Mouse (Mus musculus) heart, embryonic 16.5 days (tissue): Measurements from ENCODE around the gene Plekha7. TPM values are rescaled to one million over a fixed set of nuclear protein-coding genes. Genes with fewer than 3 reads are reported as not detected.

Source experiments
- ATAC-seq: fragments of 200-750 bp; cut with Nextera tagmentation; replicated peaks from 2 replicates; pipeline ENCODE4 v1.8.0; 2017; ENCODE audit warnings: moderate number of reproducible peaks; ENCODE audit not compliant: insufficient read depth, low FRiP score; ENCODE audit errors: extremely low read depth
- H3K27ac ChIP-seq: fragments of 300-500 bp; sonication (generic); 2 replicates; pipeline ENCODE4 v1.5.1; 2014; ENCODE audit warnings: mild to moderate bottlenecking, low read length, control low read depth, moderate library complexity
- H3K27me3 ChIP-seq: fragments of 300-500 bp; sonication (generic); 2 replicates; pipeline ENCODE4 v1.6.1; 2014; ENCODE audit warnings: low read length, mixed read lengths; ENCODE audit not compliant: control insufficient read depth, insufficient read depth
- H3K36me3 ChIP-seq: fragments of 300-500 bp; sonication (generic); 2 replicates; pipeline ENCODE4 v1.6.1; 2014; ENCODE audit not compliant: control insufficient read depth, insufficient read depth
- H3K4me1 ChIP-seq: fragments of 300-500 bp; sonication (generic); 2 replicates; pipeline ENCODE4 v1.6.1; 2014; ENCODE audit warnings: low read length, mixed read lengths; ENCODE audit not compliant: control insufficient read depth, insufficient read depth
- H3K4me2 ChIP-seq: fragments of 300-500 bp; sonication (generic); 2 replicates; pipeline ENCODE4 v1.6.1; 2014; ENCODE audit warnings: low read depth, mild to moderate bottlenecking, control low read depth, low read length
- H3K4me3 ChIP-seq: fragments of 300-500 bp; sonication (generic); 2 replicates; pipeline ENCODE4 v1.5.1; 2014; ENCODE audit warnings: mild to moderate bottlenecking, control low read depth, low read length
- H3K9ac ChIP-seq: fragments of 300-500 bp; sonication (generic); 2 replicates; pipeline ENCODE4 v1.6.1; 2014; ENCODE audit warnings: low read length, control low read depth
- H3K9me3 ChIP-seq: fragments of 300-500 bp; sonication (generic); replicated peaks from 2 replicates; pipeline ENCODE4 v1.6.1; 2016; ENCODE audit warnings: low read length; ENCODE audit not compliant: control insufficient read depth
- WGBS: fragments of 180-500 bp; shearing (Covaris S2); extraction: QIAGEN DNeasy Blood & Tissue Kit; methylation state at CpG from one replicate; pipeline ENCODE4 v1.1.7; 2014; 5-methylcytosine and 5-hydroxymethylcytosine counted together
- polyA plus RNA-seq: library from polyadenylated mRNA; unstranded; fragments of >200 nt; fragmentation: Nextera tagmentation; extraction: Ambion mirVana; gene quantifications from 2 replicates; pipeline ENCODE4 v1.2.1, GENCODE M21; 2015

Plekha7 gene
- polyA plus RNA-seq, 1 experiment from 2014 or later: 44.5 TPM

DNA sequence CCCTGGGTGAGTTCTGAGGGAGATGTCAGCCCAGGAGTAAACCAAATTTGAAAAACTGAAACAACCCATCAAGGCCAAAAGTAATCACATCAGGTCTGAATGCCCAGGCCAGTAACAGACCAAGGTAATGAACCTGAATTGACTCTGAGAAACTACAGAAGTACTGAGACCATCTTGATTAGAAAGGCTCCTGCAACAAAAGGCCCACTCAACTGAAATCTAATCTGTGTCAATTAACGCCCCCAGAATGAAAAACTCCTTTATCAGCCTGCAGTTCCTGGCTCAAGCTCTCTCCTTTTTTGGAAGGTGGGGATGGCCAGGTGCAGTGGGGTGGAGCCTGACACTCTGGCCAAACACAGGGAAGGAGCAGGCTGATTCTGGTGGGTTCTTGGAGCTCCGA is 45.7 kb downstream of the Plekha7 start:
- Histone ChIP-seq H3K9ac (no peak overlapping the region), H3K4me1 (peaks cover 10% of the 10 kb centered on the region)
- 36% methylated on average over 2 of the region's 2 CpGs for WGBS

DNA sequence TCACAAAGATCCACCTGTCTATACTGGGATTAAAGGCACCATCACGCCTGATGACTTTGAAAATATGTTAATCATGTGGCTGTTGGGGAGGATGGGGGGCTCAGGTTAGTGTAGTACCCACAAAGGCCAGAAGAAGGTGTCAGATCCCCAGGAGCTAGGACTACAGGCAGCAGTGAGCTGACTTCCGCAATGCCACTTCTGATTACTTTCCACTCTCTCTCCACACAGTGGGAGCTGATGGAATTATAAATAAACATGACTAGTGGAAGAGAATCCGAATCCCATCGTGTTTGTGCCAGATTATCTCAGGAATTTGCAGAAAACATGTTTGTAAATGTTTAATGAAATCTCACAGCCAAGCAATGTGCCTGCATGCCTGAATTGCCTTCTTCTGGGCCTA is 46.1 kb downstream of the Plekha7 start:
- H3K4me1 ChIP-seq: peaks cover 10% of the 10 kb centered on the region
- H3K9ac ChIP-seq: no peak overlapping the region
- no peak overlapping the region for H3K4me2 ChIP-seq
- WGBS: 27% methylated on average over 4 of the region's 4 CpGs
- no peak overlapping the region for H3K4me3 ChIP-seq
- no peaks in the 10 kb centered on the region for H3K27me3 ChIP-seq
- H3K9me3 ChIP-seq: no peaks in the 10 kb centered on the region
- H3K36me3 ChIP-seq: no peaks in the 10 kb centered on the region
- no peak for ATAC-seq
- no peak overlapping the region for H3K27ac ChIP-seq

More for the DNA sequence above, 45.7 kb downstream of the Plekha7 start:
- Histone ChIP-seq H3K9me3 (no peaks in the 10 kb centered on the region), H3K4me2 (no peak overlapping the region), H3K27ac (no peak overlapping the region), H3K4me3 (no peak overlapping the region), H3K36me3 (no peaks in the 10 kb centered on the region), H3K27me3 (no peaks in the 10 kb centered on the region)
- ATAC-seq: no peak

DNA sequence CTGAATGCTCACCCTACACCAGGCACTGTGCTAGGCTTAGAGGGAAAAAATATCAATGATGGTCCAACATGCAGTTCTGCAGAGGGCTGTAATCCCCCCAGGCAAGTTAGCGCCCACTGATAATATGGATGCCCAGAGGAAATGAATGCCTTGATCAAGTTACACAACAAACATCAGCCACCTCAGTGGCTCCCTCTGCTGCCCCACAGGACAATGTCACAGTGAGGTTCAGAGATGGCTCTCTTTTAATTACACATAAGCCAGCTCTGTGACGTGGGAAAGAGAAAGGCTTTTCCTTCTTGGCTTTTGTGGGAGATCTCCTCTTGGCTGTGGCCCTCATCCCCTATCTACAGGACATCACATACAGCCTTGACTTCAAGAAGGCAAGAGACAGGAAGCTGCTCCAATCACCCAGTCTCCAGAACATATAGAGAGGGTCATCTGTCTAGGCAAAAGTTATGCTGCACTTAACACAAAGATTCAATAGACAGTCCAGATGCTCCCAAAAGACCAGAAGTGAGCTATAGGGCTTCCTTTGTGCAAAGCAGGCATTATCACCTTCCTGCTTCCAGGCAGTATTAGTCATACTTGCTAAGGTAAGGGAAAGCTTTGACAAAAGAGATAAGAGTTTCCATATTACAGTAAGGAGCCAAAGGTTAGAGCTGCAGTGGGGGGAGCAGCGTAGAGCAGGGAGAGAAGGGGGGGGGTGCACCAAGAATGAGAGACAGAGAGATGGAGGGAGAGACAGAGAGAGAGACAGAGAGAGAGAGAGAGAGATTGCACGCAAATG is 47.2 kb downstream of the Plekha7 start:
- no peak overlapping the region for H3K9ac ChIP-seq
- H3K4me2 ChIP-seq: no peak overlapping the region
- no peak overlapping the region for H3K27ac ChIP-seq
- H3K36me3 ChIP-seq: no peaks in the 10 kb centered on the region
- H3K4me3 ChIP-seq: no peak overlapping the region
- H3K27me3 ChIP-seq: no peaks in the 10 kb centered on the region
- 60% methylated on average over 4 of the region's 4 CpGs for WGBS
- H3K4me1 ChIP-seq: peaks cover 10% of the 10 kb centered on the region
- ATAC-seq: no peak
- no peaks in the 10 kb centered on the region for H3K9me3 ChIP-seq

DNA sequence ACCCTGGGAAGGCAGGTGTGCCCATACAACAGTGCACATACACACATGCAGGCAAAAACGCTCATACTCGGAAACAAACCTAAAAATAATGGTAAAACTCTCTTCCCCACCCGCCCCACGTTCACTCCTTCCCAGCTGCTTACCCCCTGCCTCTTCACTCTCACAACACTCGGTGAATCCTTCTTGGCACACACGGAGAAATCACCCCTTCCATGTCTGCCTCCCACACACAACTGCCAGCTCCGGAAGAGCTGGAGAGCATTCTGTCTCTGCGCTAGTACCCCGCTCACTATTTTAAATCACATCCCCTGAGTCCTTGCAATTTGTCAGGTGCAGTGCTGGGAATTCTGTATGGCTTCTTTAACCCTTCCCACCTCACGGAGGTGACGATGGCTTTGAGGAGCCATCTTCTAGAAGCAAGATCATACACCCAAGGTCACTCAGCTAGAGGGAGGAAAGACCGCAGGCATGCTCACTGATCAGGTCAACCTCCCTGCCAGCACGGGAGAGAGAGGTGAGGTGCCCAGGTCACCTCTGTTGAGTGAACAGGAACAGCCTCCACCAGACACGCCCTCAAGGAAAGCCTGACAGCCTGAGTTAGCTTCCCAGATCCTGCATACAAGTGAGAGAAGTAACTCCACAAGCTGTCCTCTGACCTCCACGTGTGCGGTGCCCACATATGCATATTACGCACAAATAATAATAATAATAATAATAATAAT is 49.6 kb downstream of the Plekha7 start:
- ATAC-seq: no peak
- 66% methylated on average over 17 of the region's 17 CpGs for WGBS
- H3K4me2 ChIP-seq: no peak overlapping the region
- no peak overlapping the region for H3K27ac ChIP-seq
- no peaks in the 10 kb centered on the region for H3K36me3 ChIP-seq
- no peak overlapping the region for H3K4me3 ChIP-seq
- H3K9ac ChIP-seq: no peak overlapping the region
- H3K9me3 ChIP-seq: no peaks in the 10 kb centered on the region
- peaks cover 10% of the 10 kb centered on the region for H3K4me1 ChIP-seq
- no peaks in the 10 kb centered on the region for H3K27me3 ChIP-seq

DNA sequence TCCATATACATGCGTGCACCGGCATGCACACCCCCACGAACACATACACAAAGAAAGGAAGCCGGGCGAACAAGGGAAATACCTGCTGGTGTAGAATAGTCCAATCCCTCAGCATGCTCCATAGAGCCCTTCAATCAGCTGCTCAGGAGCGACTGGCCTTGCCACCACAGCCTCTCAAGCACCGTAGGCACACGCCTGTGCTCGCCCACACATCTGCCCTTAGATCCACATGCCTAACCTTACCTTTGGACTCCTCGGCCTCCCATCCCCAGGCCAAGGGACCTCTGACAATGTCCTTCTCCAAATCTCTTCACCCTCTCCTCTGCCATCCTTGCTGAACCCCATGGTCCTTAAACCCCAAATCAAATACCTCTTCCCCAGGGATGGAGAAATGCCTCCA is 50.2 kb downstream of the Plekha7 start:
- H3K4me3 ChIP-seq: no peak overlapping the region
- H3K9ac ChIP-seq: no peak overlapping the region
- no peaks in the 10 kb centered on the region for H3K9me3 ChIP-seq
- H3K4me2 ChIP-seq: no peak overlapping the region
- H3K27me3 ChIP-seq: no peaks in the 10 kb centered on the region
- H3K27ac ChIP-seq: no peak overlapping the region
- H3K36me3 ChIP-seq: no peaks in the 10 kb centered on the region
- H3K4me1 ChIP-seq: peaks cover 10% of the 10 kb centered on the region
- 91% methylated on average over 10 of the region's 10 CpGs for WGBS
- ATAC-seq: no peak

DNA sequence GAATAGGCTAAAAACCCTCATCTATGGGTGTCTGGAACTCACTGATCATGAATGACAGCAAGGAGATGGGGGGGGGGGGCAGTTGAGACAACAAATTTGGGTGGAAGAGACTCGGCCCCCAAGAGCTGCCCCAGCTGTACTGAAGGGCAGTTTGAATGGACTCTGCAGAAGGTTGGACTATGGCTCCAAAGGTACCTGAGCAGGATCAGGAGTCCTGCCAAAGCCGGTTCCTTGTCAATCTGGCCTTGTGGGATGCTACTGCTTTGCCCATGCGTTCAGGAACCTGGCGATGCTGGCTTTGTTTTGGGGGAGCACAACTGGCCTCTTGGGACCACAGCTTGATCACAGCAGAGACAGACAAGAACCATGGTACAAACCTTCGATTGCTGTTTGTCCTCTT is 52.5 kb downstream of the Plekha7 start:
- no peak overlapping the region for H3K4me2 ChIP-seq
- no peak for ATAC-seq
- H3K9ac ChIP-seq: no peak overlapping the region
- no peaks in the 10 kb centered on the region for H3K36me3 ChIP-seq
- no peaks in the 10 kb centered on the region for H3K27me3 ChIP-seq
- no peaks in the 10 kb centered on the region for H3K9me3 ChIP-seq
- 83% methylated on average over 5 of the region's 5 CpGs for WGBS
- no peak overlapping the region for H3K27ac ChIP-seq
- H3K4me1 ChIP-seq: peaks cover 4% of the 10 kb centered on the region; the same call in 1 of the 2 replicates
- no peak overlapping the region for H3K4me3 ChIP-seq

DNA sequence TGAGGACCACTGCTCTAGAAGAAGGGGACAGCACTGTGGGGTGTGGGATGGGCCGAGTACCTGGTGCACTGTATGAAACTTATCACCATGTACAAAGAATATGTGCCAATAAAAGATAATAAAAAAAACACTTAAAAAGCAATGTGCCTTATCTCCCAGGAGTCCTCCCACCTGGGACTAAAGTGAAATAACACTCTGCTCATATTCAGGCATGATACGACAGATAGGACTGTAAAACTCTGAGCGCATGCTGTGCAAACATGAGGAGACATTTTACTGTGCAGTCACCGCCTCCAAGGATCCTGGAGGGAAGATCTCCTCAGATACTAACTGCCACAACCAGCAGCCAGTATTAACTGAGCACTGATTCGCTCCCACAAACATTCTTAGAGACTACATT is 53.5 kb downstream of the Plekha7 start:
- peaks cover 4% of the 10 kb centered on the region; the same call in 1 of the 2 replicates for H3K4me1 ChIP-seq
- no peak overlapping the region for H3K27ac ChIP-seq
- H3K9ac ChIP-seq: no peak overlapping the region
- no peak overlapping the region for H3K4me3 ChIP-seq
- no peaks in the 10 kb centered on the region for H3K27me3 ChIP-seq
- H3K36me3 ChIP-seq: no peaks in the 10 kb centered on the region
- ATAC-seq: no peak
- no peak overlapping the region for H3K4me2 ChIP-seq
- no peaks in the 10 kb centered on the region for H3K9me3 ChIP-seq
- WGBS: 87% methylated on average over 5 of the region's 5 CpGs

DNA sequence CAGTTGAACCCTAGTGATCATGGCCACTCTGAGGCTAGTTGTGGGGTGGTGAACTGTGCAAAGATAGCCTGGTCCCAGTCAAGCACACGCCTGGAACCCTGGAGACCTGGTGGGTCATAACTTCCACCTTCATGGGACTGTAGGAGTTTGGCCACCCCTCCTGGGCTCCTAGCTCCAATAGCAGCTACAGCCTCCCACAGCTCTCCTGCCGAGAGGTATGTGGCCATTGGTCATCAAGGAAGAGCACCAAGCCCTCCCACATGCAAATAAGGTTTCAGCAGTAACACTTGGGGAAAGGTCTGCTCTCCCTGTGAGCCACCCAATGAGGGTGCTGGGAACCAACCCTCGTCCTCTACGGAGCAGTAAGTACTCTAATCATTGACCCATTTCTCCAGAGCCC is 55.7 kb downstream of the Plekha7 start:
- WGBS: 71% methylated on average over 4 of the region's 4 CpGs
- H3K27ac ChIP-seq: no peak overlapping the region
- H3K4me2 ChIP-seq: no peak overlapping the region
- H3K36me3 ChIP-seq: no peaks in the 10 kb centered on the region
- H3K27me3 ChIP-seq: no peaks in the 10 kb centered on the region
- no peak overlapping the region for H3K9ac ChIP-seq
- ATAC-seq: no peak
- H3K9me3 ChIP-seq: no peaks in the 10 kb centered on the region; the same call in 1 of the 2 replicates
- H3K4me3 ChIP-seq: no peak overlapping the region
- no peaks in the 10 kb centered on the region for H3K4me1 ChIP-seq

DNA sequence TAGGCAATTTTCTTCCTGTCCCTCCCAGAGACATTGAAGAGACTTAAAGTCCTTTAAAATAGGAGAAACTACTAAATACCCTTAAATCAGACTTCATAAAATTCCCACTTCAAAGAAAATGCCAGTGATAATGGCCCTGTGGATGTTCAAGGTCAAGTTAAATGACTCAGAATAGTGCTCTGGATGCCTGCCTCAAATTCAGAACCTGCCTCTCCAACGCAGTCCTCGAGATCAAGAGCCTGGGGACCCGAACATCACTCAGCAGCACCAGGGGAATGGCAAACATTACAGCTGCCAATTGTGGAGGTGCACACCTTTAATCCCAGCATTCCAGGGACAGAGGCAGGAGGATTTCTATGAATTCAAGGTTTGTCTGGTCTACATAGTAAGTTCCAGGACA is 56.7 kb downstream of the Plekha7 start:
- Histone ChIP-seq H3K4me2 (no peak overlapping the region), H3K9ac (no peak overlapping the region), H3K36me3 (no peaks in the 10 kb centered on the region), H3K4me3 (no peak overlapping the region), H3K9me3 (no peaks in the 10 kb centered on the region; the same call in 1 of the 2 replicates), H3K4me1 (peaks cover 8% of the 10 kb centered on the region), H3K27me3 (no peaks in the 10 kb centered on the region), H3K27ac (no peak overlapping the region)
- ATAC-seq: no peak
- 46% methylated on average over 3 of the region's 3 CpGs for WGBS
